Mouse (Mus musculus) heart, postnatal 14 days (tissue): ENCODE results near the gene Gm20458. TPM values are rescaled to one million over a fixed set of nuclear protein-coding genes. Genes with fewer than 3 reads are reported as not detected.

Source experiments
- DNase-seq, 2 experiments: peaks; one replicate each; pipeline ENCODE4 v3.0.0; 2021 to 2022
- intact Hi-C: fragments of 180-260 bp; cut with DNase I; formaldehyde crosslinking; loops from one replicate; pipeline ENCODE4 v1.15.1; 2025
- total RNA-seq, 2 experiments: library from RNA; stranded (reverse); gene quantifications; 2 replicates each; pipeline ENCODE4 v1.2.3; 2021

Gm20458 gene
- total RNA-seq, 2 experiments from 2014 or later, result 3.0 to 5.3 TPM

- intact Hi-C loops, result no loop called here
These were observed 11.3 kb upstream of the Gm20458 start for GRCm38 (mm10) chr2:164449341-164450042.

GRCm38 (mm10) chr2:164452000-164452676 lies 8.6 kb upstream of the Gm20458 start:
- intact Hi-C loops, result no loop called here
- DNase-seq, result peak; percentile 63 to 74

More at GRCm38 (mm10) chr2:164449341-164450042, 11.3 kb upstream of the Gm20458 start:
- no peak for DNase-seq

DNA sequence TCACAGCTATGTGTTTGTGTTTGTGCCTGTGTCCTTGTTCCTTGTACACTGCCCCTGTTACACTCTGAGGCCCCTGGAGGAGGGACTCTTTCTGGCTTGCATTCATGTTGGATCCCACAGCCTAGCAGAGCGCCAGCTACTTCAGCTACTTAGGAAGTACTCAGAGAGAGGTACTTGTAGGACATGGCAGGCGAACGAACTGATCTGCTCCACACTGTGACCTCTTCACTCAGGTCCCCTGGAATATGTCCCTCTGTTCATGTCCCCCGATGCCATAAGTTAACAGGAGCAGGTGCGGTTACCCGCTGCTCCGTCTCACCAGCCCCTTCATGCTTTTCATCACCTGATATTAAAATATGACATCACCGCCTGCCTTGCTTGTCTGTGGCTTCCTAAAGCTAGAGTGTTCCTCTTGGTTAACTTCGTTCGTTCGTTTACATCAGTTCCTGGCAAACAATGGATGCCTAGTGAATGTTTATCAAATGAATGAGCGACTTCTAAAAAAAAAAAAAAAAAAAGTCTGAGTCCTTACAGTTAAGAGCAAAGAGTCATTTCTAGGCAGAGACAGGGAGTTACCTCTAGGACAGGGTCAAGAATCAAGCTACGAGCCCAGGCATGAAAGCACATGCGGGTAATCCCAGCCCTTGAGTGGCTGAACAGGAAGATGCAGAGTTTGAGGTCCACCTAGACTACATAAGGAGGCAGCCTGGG lies 7.6 kb upstream of the Gm20458 start:
- DNase-seq, result peak in 1 of 2 experiments; percentile 45
- intact Hi-C loops, result no loop called here

DNA sequence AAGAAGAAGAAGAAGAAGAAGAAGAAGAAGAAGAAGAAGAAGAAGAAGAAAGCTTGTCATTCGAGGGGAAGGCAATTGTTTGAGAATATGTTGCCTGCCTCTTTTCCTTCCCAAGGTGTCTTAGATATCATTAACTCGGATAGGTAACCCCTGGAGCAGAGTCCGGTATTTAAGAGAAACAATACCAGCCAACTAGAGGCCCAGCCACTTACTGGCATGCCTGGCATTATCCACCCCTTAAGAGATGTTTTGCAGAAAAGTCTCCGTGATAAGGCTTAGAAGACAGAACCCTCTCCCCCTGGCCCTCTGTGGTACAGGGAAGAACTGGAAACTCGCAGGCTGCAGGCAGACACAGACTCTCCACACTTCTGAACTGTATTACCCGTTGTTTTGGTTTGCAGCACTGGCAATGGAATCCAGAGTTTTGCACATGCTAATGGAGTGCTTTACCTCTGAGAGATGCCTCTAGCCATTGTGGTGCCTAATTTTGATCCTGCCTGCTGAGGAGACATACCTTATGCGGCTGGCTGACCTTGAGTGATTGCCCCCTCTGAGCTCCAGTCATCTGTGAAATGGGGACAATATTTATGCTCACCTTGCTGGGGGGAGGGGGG lies 6.8 kb upstream of the Gm20458 start:
- intact Hi-C loops, result no loop called here

DNA sequence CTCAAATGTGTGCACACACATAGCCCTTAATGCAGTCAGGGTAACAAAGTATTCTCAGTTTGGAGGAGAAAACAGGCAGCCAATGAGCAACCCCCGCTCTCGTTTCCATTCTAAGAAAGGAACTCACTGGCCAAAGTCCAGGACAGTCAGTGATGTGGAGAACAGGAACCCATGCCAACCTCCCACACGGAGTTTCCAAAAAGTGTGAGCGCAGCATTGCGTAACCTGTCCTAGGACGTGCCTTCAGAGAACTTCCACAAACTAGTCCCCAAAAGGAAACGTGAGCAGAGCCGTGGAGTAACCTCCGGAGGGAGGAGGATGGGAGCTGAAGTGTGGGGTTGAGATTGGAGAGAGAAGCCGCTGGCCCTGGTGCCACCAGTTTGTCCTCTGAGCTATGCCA lies 5.9 kb upstream of the Gm20458 start:
- DNase-seq, result peak; percentile 79 to 81
- intact Hi-C loops, result no loop called here

More for the DNA sequence above, 6.8 kb upstream of the Gm20458 start:
- DNase-seq, result no peak

GRCm38 (mm10) chr2:164455421-164456190 lies 5.2 kb upstream of the Gm20458 start:
- intact Hi-C loops, result loop anchor here (2.0 kb wide), 1 partner anchor 39 kb away; no protein-coding TSS in a partner anchor
- DNase-seq, result peak; percentile 62 to 63

DNA sequence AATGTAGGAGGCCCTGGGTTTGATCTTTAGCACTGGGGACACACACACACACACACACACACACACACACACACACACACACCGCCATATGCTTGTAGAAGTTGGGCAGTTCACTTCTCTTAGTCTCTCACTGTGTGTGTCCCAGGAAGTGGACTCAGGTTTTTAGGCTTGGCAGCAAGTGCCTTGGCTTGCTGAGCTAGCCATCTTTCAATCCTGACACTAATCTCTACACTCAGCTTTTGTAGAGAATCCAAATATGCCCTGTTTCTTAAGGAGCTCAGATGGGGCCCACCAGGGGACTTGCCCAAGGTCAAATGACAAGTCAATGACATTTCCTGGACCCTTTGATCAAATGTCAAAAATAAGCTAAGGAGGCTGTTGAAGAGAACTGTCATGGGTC lies 4.4 kb upstream of the Gm20458 start:
- DNase-seq, result no peak
- intact Hi-C loops, result loop anchor here (2.0 kb wide), 1 partner anchor 40 kb away; no protein-coding TSS in a partner anchor

GRCm38 (mm10) chr2:164456864-164457300 lies 3.9 kb upstream of the Gm20458 start, which contains the start of gene Sys1:
Sys1 (plus strand) TSS chr2:164456964.
- peak in 1 of 2 experiments; percentile 23 for DNase-seq
- intact Hi-C loops, result loop anchor here (2.0 kb wide), 1 partner anchor 40 kb away; no protein-coding TSS in a partner anchor

GRCm38 (mm10) chr2:164457942-164458341 lies 2.8 kb upstream of the Gm20458 start:
- no peak for DNase-seq
- intact Hi-C loops, result loop anchor here (2.0 kb wide), 1 partner anchor 41 kb away; no protein-coding TSS in a partner anchor

DNA sequence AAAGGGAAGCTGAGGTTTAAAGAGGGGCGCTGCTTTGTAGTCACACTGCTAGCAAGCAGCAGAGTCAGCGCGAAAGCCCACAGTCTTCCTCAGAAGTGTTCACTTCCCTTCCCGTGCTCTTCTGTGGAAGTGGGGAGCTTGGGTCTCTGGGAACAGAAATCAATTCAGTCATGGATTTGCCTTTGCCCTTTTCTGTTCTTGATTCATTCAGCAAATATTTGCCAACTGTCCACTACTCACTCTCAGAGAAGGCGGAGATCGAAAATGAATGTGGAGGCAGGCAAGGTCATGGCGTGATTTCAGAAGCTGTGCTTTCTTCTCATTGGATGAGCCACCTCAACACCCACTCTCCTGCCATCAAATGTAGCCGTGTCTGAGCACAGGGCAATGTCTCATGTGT lies 2.2 kb upstream of the Gm20458 start:
- intact Hi-C loops, result no loop called here
- DNase-seq, result no peak

DNA sequence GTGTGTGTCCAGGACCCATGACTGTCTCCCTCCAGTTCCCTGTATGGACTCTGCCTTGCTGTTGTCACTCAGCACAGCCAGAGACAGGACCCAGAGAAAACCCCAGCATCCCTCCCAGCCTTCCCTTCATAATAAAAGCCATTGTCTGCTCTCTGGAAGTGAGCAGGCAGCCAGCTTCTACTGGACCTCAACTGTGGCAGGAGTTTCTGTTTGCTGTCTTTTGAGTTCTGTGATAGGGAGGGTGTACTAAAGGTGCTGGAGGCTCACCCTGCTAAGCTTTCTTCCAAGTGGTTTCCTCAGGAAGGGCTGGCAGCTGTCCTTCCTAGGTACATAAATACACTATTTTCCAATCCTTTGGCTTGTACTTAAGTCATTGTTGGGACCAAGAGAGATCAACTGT lies 4.4 kb downstream of the Gm20458 start:
- DNase-seq, result no peak
- intact Hi-C loops, result no loop called here

- no peak for DNase-seq
- intact Hi-C loops, result no loop called here
These were observed 6.0 kb downstream of the Gm20458 start for GRCm38 (mm10) chr2:164466787-164467186.

GRCm38 (mm10) chr2:164470254-164470653 lies 9.5 kb downstream of the Gm20458 start:
- peak; percentile 55 to 76 for DNase-seq
- intact Hi-C loops, result loop anchor here (1.0 kb wide), 1 partner anchor 48 kb away; no protein-coding TSS in a partner anchor

DNA sequence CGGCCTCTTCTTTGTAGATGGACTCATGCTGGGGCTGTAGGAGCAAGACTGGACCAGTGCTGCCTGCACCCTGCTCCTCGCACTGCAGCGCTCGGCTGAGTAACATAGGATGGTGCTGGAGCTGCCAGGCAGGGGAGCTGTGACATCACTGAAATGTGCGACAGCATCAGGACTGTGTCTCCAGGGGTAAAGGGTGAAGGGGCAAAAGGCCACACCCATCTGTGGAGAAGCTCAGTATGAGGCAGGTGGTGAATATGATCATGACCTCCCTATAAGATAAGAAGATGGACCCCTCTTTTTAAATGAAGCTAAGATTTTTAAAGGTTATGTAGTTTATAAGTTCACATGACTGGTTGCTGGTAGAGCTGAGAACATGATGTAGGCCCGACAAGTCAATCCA lies 12.9 kb downstream of the Gm20458 start, which contains the start of gene Trp53tg5:
TSS of gene Trp53tg5 (minus strand) at position 101 of the 400 bp plus-strand sequence.
- intact Hi-C loops, result no loop called here

DNA sequence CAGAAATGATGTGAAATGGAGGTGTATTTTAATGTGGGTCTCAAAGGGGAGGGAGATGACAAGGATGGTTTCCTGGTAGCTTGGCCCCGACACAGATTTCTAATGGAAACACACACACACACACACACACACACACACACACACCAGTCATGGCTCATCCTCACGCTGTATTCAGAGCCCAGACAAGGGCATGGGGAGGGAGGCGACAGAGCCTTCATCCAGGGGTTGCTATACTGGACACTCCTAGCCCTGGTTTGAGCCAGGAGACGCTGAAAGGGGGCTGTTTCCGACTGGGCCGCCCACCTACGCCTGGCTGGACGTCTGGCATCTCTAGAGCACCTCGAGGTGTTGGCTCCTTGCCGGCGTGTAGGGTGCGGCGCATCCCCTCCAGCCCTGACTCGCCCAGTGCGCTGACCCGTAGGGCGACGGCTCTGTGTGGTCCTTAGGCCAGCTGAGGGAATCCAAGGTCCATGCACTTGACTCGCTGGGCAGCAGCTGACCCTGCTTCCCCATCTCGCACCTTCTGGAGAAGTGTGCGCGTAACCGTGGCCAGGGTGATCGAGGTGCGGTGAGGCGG lies 25.0 kb downstream of the Gm20458 start, which contains the start of gene Dbndd2:
TSS of gene Dbndd2 (plus strand) at position 426 of the 577 bp plus-strand sequence.
- intact Hi-C loops, result loop anchor here (2.0 kb wide), 1 partner anchor 23 kb away; no protein-coding TSS in a partner anchor

More for the DNA sequence above, 12.9 kb downstream of the Gm20458 start, which contains the start of gene Trp53tg5:
- no peak for DNase-seq

DNA sequence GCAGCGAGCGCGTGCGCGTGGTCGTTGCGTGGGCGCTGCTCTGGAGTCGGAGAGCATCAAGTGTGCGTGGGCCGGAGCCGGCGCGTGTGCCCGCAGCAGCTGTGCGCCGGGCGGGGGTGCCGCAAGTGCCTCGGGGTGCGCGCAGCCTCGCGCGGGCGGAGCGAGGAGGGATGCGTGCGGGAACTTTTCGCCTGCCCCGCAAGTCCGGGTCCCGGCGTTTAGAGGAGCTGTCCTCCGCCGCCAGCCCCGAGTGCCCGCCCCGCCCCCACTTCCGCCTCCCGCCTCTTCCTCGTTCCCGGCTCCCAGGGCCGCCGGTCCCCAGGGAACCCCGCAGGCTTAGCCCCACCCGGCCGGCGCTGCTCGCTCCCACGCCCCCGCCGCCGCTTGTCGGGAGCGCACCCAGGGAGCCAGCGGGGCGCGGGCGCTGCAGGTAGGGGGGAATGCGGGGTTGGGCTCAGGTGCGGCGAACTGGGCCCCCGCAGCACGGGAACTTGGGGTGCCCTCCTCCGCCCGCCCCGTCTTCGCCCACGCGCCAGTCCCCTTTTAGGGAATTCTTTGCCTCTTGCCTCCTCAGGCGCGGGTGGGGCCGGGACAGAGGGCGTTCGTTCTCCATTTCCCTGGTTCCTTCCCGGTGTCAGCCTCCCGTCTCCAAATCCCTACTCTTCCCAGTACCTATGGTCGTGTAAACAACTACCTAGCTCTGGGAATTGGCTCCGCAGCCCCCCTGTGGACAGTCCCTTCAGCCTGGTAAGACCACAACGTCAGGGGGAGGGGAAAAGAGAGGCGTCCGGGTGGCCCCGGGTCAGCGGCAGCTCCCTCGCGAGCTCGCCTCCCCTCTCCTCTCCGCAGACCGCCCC lies 25.7 kb downstream of the Gm20458 start:
- DNase-seq, result peak; percentile 78 to 87
- intact Hi-C loops, result no loop called here

More for the DNA sequence above, 25.0 kb downstream of the Gm20458 start, which contains the start of gene Dbndd2:
- DNase-seq, result peak; percentile 45 to 67

GRCm38 (mm10) chr2:164487115-164487527 lies 26.4 kb downstream of the Gm20458 start:
- DNase-seq, result no peak
- intact Hi-C loops, result no loop called here

DNA sequence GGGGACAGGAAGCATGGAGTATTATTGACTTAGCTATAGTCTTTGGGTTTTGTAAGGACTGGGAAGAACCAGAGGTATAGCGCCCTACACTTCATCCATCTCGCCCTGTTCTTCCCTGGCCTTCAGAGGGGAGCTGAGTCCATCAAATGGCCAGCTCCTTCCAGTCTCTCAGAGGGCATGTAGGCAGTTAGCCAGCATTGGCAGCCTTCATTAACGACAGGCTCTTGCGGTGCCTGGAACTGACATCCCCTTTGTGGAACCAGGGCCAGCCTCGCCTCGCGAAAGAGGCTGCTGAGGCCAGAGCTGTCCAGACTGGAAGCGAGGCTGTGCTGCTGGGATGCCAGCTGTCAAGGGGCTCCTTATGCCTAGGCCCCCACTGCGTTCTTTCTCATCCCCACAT lies 27.0 kb downstream of the Gm20458 start:
- no peak for DNase-seq
- intact Hi-C loops, result no loop called here
